Mouse (Mus musculus) liver, embryonic 14.5 days (tissue): Measurements from ENCODE around the gene Mum1. TPM values are rescaled to one million over a fixed set of nuclear protein-coding genes. Genes with fewer than 3 reads are reported as not detected.

ENCODE experiments used
- ATAC-seq: fragments of 200-750 bp; cut with Nextera tagmentation; 2 replicates; pipeline ENCODE4 v1.8.0; 2017; ENCODE audit warnings: moderate number of reproducible peaks, mild to moderate bottlenecking, moderate library complexity; ENCODE audit not compliant: insufficient read depth
- DNase-seq, 3 experiments: peaks; one replicate each; pipeline ENCODE4 v3.0.0-alpha.2; 2012 to 2013; ENCODE audit warnings: low read depth in 3 of 3, low spot score in 3 of 3
- H3K27ac ChIP-seq: fragments of 300-500 bp; sonication (generic); 2 replicates; pipeline ENCODE4 v1.5.1; 2014; ENCODE audit warnings: moderate library complexity, mild to moderate bottlenecking, control low read depth, inconsistent platforms
- H3K27me3 ChIP-seq: fragments of 300-500 bp; sonication (generic); 2 replicates; pipeline ENCODE4 v1.6.1; 2014; ENCODE audit warnings: mild to moderate bottlenecking, low read length, moderate library complexity; ENCODE audit not compliant: control insufficient read depth, insufficient read depth
- H3K36me3 ChIP-seq: fragments of 300-500 bp; sonication (generic); replicated peaks from 2 replicates; pipeline ENCODE4 v1.6.1; 2014; ENCODE audit warnings: low read depth; ENCODE audit not compliant: control insufficient read depth, insufficient read depth
- H3K4me1 ChIP-seq, 2 experiments: fragments of 200-500 bp in 1 of 2; fragments of 300-500 bp in 1 of 2; sonication (generic) in 1 of 2; replicated peaks; 2 replicates each; pipeline ENCODE4 v1.6.1; 2012 to 2014; ENCODE audit warnings: antibody characterized with exemption in 1 of 2, inconsistent platforms in 1 of 2, low read length in 1 of 2; ENCODE audit not compliant: control insufficient read depth in 2 of 2, insufficient read depth in 2 of 2
- H3K4me2 ChIP-seq: fragments of 300-500 bp; sonication (generic); 2 replicates; pipeline ENCODE4 v1.6.1; 2014; ENCODE audit warnings: low read depth, mild to moderate bottlenecking, control low read depth, moderate library complexity
- H3K4me3 ChIP-seq, 2 experiments: fragments of 200-500 bp in 1 of 2; fragments of 300-500 bp in 1 of 2; sonication (generic) in 1 of 2; 2 replicates each; pipeline ENCODE4 v1.5.1; 2012 to 2014; ENCODE audit warnings: low read depth in 2 of 2, low read length in 2 of 2, mild to moderate bottlenecking in 2 of 2, control low read depth in 1 of 2, inconsistent platforms in 1 of 2, moderate library complexity in 1 of 2; ENCODE audit not compliant: insufficient read depth in 1 of 2
- H3K9ac ChIP-seq: fragments of 300-500 bp; sonication (generic); replicated peaks from 2 replicates; pipeline ENCODE4 v1.6.1; 2014; ENCODE audit warnings: mild to moderate bottlenecking, control low read depth, moderate library complexity
- H3K9me3 ChIP-seq: fragments of 300-500 bp; sonication (generic); 2 replicates; pipeline ENCODE4 v1.6.1; 2016; ENCODE audit warnings: low read length, mixed read lengths; ENCODE audit not compliant: control insufficient read depth
- CTCF ChIP-seq: IDR thresholded peaks from 2 replicates; pipeline ENCODE4 v1.5.1; 2016; ENCODE audit warnings: antibody characterized with exemption, low read depth, control low read depth
- EP300 ChIP-seq: IDR thresholded peaks from 2 replicates; pipeline ENCODE4 v1.6.1; 2016; ENCODE audit warnings: antibody characterized with exemption, low read depth
- WGBS: fragments of 180-500 bp; shearing (Covaris S2); extraction: QIAGEN DNeasy Blood & Tissue Kit; methylation state at CpG from one replicate; pipeline ENCODE4 v1.1.7; 2014; ENCODE audit not compliant: insufficient replicate concordance; 5-methylcytosine and 5-hydroxymethylcytosine counted together
- polyA plus RNA-seq, 2 experiments: library from polyadenylated mRNA; depleted of rRNA in 1 of 2; stranded (reverse) in 1 of 2; unstranded in 1 of 2; fragments of >200 nt; fragmentation: Nextera tagmentation in 1 of 2; extraction: Ambion mirVana in 1 of 2; gene quantifications; 2 replicates each; pipeline versions ENCODE4 v1.2.1 to v1.2.3; 2012 to 2014

Mum1 gene
- polyA plus RNA-seq, 2 experiments, result 13.2 to 18.8 TPM

DNA sequence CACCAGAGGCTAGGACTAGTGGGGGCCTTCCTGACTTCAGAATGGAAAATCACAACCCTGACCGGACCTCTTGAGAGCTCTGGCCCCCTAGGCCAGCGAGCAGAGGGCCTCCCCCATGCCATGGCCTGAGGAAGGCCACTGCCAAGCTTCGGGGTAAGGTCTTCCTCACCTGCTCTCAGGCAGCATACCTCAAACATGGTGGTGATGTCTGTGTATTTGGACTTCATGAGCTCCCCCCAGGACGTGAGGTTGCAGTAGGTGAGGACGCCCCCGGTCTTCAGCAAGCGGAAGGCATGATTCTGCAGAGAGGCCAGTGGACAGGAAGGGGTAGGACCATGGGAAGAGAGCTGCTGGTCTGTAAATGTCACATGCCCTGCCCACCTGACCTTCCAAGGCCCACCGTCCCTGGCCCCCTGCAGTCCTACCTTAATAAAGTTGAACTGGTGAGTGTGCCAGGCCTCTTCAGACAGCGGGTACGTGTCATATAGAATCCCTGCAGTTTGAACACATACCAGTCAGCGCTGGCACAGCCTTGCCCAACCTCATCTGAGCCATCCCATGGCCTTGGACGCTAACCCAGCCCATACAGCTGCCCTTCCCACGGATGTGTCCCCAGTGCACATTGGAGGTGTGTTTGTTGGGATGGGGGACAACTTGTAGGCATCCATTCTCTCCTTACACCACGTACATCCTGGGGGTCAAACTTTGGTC lies 32.7 kb downstream of the Mum1 start:
- TF ChIP-seq EP300 (no peak), CTCF (no peak)
- DNase-seq (no peak), ATAC-seq (no peak)
- WGBS, result 82% methylated on average over 14 of the region's 14 CpGs
- no peak overlapping the region for H3K9ac ChIP-seq
- H3K9me3 ChIP-seq, result no peaks in the 10 kb centered on the region
- no peaks in the 10 kb centered on the region for H3K27me3 ChIP-seq
- H3K4me2 ChIP-seq, result peak overlapping the region; percentile 79
- H3K27ac ChIP-seq, result no peak overlapping the region
- H3K36me3 ChIP-seq, result peaks cover 26% of the 10 kb centered on the region
- H3K4me1 ChIP-seq, result peaks cover 20% of the 10 kb centered on the region in 2 experiments
- H3K4me3 ChIP-seq, result no peak overlapping the region

DNA sequence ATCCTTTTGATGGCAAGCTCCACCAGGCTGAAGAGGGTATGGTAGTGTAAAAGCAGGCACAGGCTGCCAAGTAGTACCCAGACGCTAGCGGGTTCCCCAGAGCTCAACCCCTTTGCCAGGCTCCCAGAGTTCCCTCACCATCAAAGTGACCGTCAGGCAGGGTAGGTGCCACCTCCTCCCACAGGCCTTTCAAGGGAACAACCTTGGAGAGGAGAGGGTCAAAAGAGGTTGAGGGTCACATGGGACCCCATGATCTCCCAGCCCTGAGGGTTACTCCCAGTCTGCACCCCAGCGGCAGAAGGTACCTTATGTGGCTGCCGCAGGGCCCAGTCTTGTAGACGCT lies 33.2 kb downstream of the Mum1 start:
- Histone ChIP-seq H3K4me1 (peaks cover 24% of the 10 kb centered on the region in 2 experiments), H3K4me2 (peak overlapping the region; percentile 79), H3K9me3 (no peaks in the 10 kb centered on the region), H3K36me3 (peaks cover 23% of the 10 kb centered on the region), H3K4me3 (peak overlapping the region; percentile 18 to 57; a peak in 2 of 4 replicates), H3K27ac (no peak overlapping the region), H3K9ac (no peak overlapping the region), H3K27me3 (no peaks in the 10 kb centered on the region)
- DNase-seq (no peak), ATAC-seq (no peak)
- 77% methylated on average over 6 of the region's 6 CpGs for WGBS
- no peak for TF ChIP-seq CTCF
- TF ChIP-seq EP300, result no peak

DNA sequence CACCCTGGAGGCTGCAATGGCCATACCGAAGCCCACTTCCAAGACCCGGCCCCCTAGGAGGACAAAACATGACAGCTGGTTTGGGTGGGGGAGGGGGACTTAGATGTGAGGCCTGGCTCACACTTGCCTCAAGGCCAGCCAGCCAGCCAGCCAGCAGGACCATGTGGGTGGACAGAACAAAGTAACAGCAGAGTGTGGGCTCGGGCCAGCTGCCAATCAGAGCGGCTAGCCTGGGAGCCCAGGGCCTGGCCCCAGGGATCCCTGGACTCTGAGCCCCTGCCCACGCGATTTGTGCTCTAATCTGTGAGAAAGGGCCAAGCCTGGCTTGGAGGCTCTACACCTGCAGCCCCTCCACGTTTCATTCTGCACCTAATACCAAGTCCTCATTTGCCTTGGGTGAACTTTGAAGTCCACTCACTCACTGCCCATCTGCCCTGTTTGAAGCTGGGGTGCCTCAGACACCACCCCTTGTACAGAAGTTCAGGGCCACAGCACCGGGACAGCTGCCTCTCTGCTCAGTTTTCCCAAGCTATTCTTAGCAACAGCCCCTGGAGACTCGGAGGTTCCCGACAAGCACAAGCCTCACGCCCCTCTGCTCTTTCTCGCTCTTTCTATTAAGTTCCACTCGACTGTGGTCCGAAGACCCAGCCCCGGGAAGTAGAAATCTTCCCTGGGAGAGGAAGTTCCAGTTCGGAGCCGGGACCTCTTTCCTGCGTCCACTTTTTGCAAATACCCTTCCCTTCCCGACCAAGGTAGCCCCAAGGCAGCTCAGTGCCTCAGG lies 33.8 kb downstream of the Mum1 start:
- 12% methylated on average over 19 of the region's 19 CpGs for WGBS
- no peak for TF ChIP-seq EP300
- TF ChIP-seq CTCF, result no peak
- Histone ChIP-seq H3K4me2 (peak overlapping the region; percentile 79), H3K9ac (peak overlapping the region; percentile 52), H3K27ac (peak overlapping the region; percentile 20; the same call in 1 of the 2 replicates), H3K36me3 (peaks cover 19% of the 10 kb centered on the region), H3K27me3 (no peaks in the 10 kb centered on the region), H3K4me3 (peak overlapping the region; percentile 42 to 57), H3K4me1 (peaks cover 24% of the 10 kb centered on the region in 2 experiments), H3K9me3 (no peaks in the 10 kb centered on the region)
- ATAC-seq (no peak), DNase-seq (no peak)

DNA sequence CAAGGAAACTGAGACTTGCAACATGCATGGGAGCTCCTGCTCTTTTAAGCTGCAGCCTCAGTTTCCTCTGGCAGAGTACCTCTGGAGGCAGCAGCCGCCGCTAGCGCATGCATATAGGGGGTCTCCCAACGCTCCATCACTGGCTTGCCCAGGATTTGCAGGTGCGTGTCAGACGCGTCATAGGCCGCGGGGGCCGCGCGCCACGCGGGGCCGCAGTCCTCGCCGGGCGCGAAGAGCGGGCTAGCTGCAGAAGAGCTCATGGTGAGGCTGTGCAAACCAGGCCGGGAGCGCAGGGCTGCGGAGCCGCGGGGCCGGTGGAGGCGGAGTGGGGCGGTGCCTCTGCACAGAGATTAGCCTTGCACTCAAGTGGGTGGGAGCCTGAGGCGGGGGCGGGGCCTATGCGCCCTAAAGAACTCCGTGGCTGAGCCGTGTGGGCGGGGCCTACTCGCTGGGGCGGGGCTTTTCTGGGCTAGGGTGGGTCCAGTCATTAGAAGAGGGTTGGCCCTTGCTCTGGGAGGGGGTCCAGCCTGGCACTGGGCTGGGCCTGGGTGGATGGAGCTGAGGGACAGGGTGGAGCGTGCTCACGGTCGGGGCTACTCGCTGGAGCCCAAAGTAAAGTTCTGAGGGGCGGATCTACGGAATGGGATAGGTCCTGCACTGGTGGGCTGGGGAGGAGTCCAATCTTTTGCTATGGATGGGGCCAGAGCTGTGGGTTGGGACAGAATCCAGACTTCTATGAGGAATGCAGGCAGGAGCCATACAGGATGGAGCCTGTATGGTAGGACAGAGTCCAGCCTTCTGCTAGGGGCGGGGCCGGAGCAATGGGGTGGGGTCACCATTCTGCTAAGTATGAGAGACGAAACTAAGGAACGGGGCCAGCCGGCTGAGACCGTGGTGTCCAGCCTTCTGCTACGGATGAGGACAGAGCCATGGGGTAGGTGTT lies 34.7 kb downstream of the Mum1 start, which contains the start of the genes Gamt and Dazap1:
Gene Gamt, minus strand, starts transcription at position 371 of the 943 bp plus-strand sequence.
Gene Dazap1, plus strand, starts transcription at position 845 of the 943 bp plus-strand sequence.
- TF ChIP-seq EP300 (no peak), CTCF (no peak)
- H3K4me1 ChIP-seq, result peaks cover 24 to 28% of the 10 kb centered on the region in 2 experiments
- H3K9ac ChIP-seq, result peak within 1 kb of the TSS; percentile 52
- peak within 1 kb of the TSS; percentile 57 to 70 for H3K4me3 ChIP-seq
- peak; percentile 75 for ATAC-seq
- under 1% methylated on average over 48 of the region's 49 CpGs for WGBS
- H3K4me2 ChIP-seq, result peak within 1 kb of the TSS; percentile 79
- H3K36me3 ChIP-seq, result peaks cover 11% of the 10 kb centered on the region
- peak; percentile 93 to 94 (median 93) for DNase-seq
- H3K27me3 ChIP-seq, result no peaks in the 10 kb centered on the region
- H3K9me3 ChIP-seq, result no peaks in the 10 kb centered on the region
- peak within 1 kb of the TSS; percentile 80 for H3K27ac ChIP-seq
